Mouse (Mus musculus) frontal cortex, postnatal 25 days (tissue): ENCODE results near the gene Ppp6r1.

ENCODE experiments used
- DNase-seq, 2 experiments: peaks; one replicate each; pipeline ENCODE4 v3.0.0; 2022; ENCODE audit warnings: low spot score in 2 of 2

Ppp6r1 gene

DNA sequence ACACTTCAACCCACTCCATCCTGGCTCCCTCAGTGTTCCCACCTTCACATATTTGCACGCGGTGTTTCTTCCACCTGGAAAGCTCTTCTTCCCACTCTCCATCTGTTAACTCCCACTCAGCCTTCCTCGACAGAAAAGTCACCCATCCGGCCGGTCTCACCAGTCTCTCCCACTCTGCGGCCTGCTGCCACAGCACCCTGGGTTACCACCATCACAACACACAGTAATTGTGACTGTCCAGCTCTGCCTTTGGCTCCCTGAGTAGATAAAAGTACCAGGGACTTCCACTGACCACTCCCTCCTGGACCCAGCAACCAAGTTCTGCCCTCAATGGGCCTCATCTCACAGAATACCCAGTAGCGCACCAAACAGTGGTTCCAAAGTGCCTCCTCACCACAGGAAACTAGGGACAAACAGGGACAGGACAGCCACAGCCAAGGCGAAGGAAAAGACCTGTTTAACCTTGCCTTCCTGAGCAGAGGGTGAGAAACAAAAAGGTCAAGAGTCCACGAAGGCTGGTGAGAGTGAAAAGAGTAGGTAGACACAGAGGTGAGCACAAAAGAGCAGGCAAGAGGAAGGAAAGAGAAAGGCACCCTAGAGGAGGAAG is 1.2 kb downstream of the Ppp6r1 start:
- peak in 1 of 2 experiments; percentile 21 for DNase-seq

DNA sequence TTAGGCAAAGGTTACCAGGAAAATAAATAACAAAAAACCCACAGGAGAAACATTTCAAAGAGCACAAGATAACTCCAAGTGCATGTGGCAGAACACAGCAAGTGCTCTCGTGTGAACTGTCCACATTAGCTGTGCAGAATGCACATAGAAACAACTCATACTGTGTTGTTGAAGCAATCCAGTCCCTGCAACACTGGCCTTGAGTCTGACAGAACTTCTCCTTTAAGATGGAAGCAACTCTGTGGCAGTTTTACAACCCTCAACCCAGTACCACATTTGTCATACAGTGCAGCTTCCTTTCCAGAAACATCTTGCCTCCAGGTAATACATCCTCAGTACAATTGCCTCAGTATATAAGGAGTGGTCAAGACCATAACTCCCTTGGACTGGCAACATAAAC is 2.0 kb downstream of the Ppp6r1 start:
- DNase-seq = no peak

DNA sequence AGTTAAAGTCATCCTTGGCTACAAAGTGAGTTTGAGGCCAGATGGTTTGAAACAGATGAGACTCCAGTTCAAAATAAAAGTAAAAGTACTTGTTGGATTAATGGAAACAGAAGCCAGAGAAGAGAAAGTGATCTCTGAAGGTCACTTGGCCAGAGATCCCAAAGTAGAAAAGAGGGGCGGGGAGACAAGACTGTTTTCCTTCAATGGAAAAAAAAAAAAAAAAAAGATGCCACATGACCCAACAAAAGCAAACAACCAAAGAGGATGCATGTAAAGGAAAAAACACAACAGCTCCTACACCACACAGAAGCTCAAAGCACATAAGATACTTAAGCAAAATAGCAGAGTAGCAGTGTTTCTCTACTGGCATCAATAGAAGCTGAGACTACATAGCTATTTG is 2.9 kb downstream of the Ppp6r1 start:
- DNase-seq = no peak

DNA sequence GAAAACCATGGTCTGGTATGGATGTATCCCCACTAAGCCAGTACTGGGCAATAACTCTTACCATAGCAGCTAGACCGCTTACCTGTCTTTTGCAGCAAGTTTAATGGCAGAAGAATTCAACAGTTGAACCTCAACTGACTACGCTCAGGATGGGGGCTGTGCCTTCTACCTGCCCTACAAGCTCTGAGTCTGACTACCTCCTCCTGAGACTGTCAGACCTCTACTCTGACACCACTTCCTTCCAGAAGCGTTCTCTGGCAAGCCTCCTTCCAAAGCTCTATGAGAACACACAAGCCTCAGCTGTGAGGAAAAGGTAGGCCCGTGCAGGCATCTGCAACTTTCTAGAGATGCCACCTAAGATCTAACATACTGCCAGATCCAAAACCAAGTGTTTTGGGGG is 3.4 kb downstream of the Ppp6r1 start:
- no peak for DNase-seq

DNA sequence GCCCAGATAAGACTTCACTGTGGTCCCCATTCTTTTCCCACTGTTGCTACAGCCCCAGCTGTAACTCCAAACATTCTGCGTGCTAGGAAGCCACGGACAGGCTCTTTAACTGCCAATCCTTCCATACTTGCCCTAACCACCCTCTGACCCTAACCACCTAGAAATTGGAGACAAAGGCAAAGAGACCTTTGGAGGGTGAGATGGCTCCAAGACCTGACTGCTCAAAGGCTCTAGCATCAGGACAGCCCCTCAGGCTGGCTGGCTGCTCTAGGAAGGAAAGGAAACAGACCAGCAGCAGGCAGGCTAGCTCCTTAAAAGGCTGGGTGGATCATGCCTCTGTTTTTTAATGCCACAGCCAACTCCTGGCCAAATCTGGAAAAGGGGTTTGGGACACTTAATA is 4.6 kb downstream of the Ppp6r1 start:
- no peak for DNase-seq

DNA sequence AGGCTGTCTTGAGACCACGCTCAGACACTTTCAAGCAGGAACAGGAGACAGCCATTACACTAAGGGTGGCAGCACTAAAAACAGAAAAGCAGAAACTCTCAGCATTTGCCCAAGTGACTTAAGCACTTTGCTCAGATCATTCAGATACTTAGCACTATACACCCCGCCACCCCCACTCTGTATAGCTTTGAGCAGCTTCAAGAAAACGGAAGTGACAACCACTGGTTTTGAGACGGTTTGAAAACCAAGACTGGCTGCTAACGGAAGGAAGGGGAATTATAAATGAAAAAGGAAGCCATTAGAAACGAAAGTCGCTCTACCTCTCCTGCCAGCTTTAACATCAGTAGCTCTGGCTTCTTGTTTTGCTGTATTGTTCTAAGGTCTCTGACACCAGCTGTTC is 5.0 kb downstream of the Ppp6r1 start:
- DNase-seq = no peak

DNA sequence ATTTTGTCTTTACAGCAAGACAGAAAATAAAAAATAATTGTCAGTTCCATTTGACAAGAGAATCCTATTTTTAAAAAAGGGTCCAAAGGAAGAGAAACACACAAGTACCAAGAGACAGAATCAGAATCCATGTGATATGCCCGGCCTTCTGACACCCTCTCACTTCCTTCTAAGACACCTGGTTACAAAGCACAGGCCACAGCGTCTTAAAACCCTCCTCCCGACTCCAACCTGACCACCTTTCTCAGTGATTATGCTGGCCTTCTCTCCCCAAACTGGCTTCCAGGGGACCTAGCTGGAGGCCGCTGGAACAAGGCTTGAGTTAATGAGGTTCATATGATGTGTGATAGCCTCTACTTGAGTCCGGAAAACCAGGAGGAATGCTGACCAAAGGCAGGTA is 5.5 kb downstream of the Ppp6r1 start:
- DNase-seq = no peak

DNA sequence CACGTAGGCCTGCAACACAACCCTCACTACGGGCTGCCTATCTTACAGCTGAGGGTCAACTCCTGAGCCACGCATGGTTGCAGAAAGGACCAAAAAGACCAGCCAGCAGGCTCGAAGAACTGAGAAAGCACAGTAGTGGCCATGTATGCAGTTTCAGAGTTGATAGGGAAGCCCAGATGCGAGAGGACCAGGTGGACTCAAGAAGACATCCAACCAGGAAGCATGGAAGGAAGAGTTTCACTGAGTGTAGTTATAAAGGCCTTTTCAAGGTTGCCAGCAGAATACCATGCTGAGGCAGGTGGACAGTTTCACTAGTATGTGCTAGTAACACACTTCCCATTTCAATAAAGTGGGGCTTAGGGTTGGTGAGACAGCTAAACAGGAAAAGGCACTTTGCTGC is 6.1 kb downstream of the Ppp6r1 start:
- DNase-seq = no peak

DNA sequence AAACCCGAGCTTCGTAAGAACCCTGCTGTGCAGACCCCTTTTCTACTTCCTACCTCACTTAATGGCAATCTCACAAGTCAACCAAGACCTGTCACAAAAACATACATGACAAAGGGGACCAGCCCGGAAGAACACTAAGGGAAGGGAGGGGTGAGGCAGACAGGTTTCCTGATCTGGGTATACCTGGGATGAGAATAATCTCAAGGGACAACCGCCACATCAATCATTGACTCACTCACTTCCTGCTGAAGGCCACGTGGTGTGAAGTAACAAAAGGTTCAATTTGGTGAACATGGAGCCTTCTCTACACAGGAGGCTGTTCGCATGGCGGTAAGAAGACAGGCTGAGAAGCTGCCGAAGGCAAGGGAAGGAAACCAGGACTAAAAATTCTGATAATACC is 7.2 kb downstream of the Ppp6r1 start:
- no peak for DNase-seq

DNA sequence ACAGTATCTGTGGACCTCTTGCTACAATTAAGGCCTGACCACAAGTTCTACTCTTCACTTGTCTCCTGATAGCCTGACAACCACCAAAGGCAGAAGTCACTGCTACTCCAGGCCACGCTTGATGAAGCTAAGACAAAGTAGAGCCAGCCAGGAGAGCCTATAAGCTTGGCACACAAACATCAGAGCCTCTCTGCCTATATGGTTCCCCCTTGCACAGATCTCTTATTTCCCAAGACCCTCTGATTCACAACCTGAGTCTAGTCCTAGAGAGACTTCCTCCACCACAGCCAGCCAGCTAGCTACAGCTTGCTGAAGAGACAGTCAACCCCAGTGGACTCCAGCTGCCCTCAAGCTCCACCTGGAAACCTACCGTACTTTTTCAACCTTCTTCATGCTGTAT is 10.8 kb downstream of the Ppp6r1 start:
- no peak for DNase-seq

DNA sequence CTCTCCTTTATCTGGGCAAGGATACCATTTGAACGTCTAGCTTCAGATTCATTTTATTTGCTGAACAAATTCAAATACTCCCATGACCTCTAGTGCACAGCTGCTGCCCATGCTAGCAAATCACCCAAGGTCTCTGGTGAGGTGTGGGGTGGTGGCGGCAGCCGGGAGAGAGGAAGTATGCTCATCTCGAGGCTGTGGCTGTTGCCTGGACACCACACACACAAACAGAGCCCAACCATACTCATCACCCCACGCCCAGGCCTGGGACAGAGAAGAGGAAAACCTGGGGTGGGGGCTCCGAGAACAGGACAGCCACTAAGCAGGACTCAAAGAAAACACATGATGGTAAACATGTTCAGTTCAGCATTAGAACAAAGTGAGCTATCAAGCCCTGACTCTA is 11.5 kb downstream of the Ppp6r1 start:
- no peak for DNase-seq

DNA sequence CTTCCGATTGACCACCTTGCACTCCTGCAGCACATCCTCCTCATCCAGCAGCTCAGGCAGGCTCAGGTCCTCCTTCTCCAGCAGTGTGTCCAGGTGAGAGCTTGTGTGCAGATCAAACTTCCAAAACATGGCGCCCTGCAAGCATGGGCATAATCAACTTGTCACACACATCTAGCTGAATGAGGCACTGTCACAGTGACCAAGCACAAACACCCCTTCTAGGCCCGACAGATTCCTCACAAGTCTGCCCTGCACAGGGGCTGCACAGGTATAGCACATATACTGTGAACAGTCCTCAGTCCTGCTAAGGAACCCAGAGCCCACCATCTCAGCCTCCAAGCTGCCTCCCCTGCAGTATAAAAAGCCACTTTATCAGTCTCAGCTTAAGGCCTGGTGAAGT is 12.0 kb downstream of the Ppp6r1 start:
- no peak for DNase-seq

DNA sequence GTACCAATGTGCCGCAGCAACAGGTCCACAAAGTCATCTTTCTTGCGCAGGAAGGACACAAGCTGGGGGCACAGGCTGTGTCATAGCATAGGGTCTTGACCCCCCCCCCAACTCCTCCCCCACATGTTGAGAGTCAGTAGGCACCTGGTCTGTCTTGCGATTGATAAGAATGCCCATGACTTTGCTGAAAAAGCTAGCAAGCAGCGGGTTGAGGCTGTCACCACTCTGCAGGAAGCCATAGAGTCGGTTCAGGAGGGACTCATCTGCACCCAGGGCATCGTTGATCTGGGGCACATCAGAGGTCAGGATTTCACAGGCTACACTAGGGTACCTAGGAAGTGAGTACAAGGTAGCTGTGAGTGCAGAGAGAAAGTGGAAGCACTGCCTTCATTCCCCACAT is 15.6 kb downstream of the Ppp6r1 start:
- DNase-seq = no peak

DNA sequence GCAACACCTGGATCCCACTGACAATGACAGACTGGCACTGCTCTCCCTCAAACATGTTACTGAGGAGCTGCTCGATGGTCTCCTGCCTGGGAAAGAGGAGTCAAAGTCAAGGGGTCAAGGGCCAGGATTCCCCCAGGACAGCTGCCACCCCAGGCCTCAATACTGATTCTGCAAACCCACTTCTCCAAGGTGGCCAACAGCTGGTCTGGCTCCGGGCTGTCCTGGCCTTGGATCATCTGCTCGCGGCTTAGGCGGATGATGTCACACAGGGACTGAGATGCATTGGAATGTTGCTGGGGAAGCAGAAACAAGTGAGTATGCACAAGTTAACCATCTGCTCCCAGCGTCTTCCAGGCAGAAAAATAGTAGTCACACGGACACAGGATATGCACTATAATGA is 16.9 kb downstream of the Ppp6r1 start:
- DNase-seq = no peak

DNA sequence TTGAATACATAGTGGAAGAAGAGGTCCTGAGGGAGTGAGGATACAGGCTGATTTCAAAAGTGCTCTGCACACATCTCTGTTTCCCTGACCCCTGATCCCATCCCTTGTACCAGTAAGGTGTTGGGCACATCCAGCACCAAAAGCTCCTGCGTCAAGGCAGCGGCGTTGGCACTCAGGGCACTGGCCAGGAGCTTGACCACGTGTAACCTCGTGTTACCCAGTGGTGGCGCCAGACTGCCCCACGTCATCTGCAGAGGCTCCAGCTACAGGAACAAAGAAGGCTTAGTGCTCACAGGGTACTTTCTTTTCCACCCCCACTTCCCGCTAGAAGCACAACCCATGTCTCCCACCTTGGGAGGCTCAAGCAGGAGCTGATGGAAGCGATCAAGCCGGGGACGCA is 17.7 kb downstream of the Ppp6r1 start:
- no peak for DNase-seq

DNA sequence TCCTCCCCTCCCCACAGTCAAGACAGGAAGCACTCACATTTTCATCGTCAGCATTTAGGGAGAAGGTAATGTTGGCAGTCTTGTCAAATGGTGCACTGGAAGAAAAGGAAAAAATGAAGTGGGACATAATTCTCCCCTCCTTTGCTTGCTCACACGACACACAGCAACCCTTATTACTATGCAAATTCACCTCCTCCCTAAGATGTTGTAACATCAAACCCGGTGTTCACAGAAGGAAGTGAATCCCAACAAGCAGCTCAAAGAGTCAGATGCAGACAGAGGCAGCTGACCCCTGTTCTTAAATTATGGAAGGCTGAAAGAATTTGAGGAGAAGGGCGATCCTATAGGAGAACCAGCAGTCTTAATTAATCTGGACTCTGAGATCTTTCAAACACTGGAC is 22.6 kb downstream of the Ppp6r1 start:
- no peak for DNase-seq

DNA sequence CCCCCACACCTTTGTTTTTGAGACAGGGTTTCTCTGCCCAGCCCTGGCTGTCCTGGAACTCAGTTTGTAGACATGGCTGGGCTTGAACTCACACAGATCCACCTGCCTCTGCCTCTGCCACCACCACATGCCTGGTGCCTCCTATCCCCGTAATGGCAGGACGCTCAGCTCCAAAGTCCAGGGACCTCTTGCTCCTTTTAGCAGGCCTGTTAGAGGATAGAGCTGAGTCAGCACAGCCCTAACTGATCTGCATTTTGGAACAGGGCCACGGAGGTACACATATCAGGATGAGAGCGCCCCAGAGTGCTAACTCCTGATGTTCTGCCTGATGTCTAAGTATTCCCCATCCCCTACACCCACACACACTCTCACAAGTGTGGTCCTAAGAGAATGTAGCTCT is 27.8 kb downstream of the Ppp6r1 start, which contains the start of gene Tmem86b:
TSS of gene Tmem86b (minus strand) at position 392 of the 400 bp plus-strand sequence.
- DNase-seq = no peak

DNA sequence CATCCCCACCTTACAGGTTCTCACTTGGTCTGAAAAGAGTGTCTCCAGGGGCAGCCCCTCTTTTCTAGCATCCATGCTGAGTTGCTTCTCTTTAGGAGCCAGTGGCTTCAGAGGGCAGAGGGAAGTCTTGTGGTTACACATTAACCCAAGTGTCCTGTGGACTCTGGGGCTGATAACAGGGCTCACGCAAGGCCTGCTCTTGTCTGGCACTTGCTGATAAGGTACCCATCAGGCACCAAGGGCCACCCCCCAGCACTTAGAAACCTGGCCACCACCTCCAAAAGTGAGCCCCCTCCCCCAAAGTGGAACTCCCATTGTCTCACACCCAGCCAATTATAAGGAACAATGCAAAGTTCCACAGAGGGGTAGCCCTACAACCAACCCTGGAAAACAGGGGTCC is 28.6 kb downstream of the Ppp6r1 start:
- DNase-seq = no peak

DNA sequence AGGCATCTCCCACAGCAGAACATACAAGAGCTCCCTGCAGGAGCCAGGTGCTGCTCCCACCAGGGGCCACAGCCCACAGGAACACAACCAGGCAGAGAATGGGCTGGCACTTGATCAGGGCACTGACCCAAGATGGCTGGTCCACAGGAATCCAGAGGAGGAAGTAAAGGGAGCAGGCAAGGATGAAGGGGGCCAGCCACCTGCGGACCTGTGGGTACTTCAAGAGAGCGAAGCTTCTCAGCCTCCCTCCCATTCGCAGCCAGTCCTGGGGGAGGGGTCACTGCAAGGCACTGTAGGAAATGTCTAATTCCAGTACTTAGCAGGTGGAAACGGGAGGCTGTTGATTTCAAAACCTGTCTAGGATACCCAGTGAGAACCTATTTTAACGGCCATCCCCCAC is 29.2 kb downstream of the Ppp6r1 start:
- no peak for DNase-seq

DNA sequence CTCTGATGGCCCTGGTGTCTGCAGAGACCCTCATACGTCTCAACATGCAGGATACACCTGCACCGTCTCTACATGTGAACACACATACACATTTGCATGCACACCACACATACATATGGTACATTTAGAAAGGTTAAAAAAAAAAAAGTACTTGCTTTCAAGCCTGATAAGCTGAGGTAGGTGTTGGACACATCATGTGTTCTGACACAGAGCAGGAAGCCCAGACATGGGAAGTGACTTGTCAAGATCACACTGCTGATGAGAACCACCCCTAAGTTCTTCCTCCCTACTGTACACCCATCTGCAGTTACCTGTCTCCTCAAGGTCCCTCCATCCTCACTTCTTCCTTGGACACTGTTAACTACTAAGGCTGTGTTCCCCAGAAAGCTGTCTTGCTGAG is 32.9 kb downstream of the Ppp6r1 start:
- DNase-seq = no peak

DNA sequence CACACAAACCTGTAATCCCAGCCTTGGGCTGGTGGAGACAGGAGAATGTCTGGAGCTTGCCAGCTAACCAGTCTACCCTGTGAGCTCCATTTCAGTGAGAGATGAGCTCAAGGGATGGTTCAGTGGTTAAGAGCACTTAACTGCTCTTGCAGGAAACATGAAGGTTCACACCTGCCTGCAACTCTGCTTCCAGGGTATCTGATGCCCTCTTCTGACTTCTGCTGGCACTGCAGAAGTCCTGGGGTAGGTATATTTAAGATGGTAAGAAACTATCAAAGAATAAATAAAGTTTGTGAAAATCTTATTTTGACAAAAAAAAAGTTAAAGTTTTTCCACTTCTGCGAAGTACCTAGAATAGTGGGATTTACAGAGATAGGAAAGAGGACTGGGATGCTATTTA is 34.5 kb downstream of the Ppp6r1 start:
- no peak for DNase-seq

DNA sequence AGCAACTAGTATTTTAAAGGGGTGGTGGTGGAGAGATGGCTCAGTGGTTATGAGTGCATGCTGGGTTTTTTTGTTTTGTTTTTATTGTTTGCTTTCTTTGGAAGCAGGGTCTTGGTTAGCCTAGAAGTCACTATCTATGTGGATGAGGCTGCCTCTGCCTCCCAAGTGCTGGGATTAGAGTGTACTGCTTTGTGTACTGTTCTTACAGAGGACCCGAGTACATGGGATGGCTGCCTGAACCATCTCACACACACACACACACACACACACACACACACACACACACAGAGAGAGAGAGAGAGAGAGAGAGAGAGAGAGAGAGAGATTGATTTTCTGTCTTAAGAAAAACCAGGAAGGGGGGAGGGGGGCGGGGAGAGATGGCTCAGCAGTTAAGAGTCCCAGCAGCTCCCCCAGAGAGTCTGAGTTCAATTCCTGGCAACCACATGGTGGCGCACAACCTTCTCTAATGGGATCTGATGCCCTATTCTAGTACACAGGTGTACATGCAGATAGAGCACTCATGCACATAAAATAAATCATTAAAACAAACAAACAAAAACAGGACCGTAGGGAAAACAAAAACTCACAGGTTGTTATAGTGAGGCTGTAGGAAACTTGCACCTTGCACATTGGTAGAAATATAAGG is 35.2 kb downstream of the Ppp6r1 start:
- no peak for DNase-seq

DNA sequence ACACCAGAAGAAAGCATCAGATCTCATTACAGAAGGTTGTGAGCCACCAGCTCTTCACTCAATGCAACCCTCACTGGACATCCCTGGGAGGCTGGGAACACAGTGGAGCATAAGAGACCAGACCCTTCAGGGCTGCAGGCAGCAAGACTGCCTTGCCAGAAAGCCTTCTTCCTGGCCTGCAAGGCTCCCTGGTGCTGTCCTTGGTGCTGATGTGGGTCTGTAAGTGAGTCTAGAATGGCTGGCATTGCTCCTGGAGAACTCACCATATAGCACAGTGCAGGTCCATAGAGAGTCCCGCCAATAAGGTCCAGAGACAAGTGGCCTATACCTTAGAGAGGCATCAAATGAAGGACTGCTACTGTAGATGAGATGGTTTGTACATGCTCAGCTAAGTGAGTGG is 38.8 kb downstream of the Ppp6r1 start:
- no peak for DNase-seq
